Mouse (Mus musculus): ENCODE data around the gene Fancc. TPM values are rescaled to one million over a fixed set of nuclear protein-coding genes. Genes with fewer than 3 reads are reported as not detected.

The Fancc gene
- total and polyA plus RNA-seq, 2 experiments from 2014 or later = 8.5 to 39.5 TPM

DNA sequence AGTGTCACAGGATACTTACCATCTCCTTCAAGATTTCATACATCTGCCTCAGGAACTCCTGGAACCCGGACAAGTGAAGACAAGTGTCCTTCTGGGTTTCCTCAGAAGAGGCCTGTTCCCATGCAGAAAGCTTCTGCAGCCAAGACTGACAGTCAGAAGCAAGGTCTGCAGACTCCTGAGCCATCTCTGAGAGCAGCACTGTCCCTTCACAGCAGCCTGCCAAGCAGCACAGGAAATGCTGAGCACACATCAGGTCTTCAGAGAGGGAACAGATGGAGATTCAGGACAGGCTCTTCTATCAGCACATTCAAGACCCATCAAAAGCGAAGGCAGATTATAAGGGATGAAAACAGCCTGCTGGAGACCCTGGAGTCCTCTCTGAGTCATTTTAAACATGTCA, 94.3 kb downstream of the Fancc start:
- no peak overlapping the region for H3K4me3 ChIP-seq (ENCODE audit: low read depth, low read length)
- WGBS = 52% methylated on average over 2 of the region's 2 CpGs
- no peak overlapping the region for H3K9ac ChIP-seq (replicated peaks; ENCODE audit: low read depth, low read length)
- no peak for ATAC-seq (ENCODE audit: insufficient read depth, low read depth)
- no peaks in the 10 kb centered on the region for H3K4me1 ChIP-seq (ENCODE audit: control insufficient read depth, insufficient read depth)
- no peaks in the 10 kb centered on the region for H3K9me3 ChIP-seq (replicated peaks; ENCODE audit: control insufficient read depth, low read length)
- H3K27me3 ChIP-seq (ENCODE audit: control insufficient read depth, insufficient read depth, low read length) = no peaks in the 10 kb centered on the region
- TF ChIP-seq CTCF (IDR thresholded peaks at IDR 0.05; ENCODE audit: low read depth) (no peak), EP300 (IDR thresholded peaks at IDR 0.05; ENCODE audit: low read depth) (no peak)
- no peak overlapping the region for H3K4me2 ChIP-seq (ENCODE audit: low read depth, low read length)
- no peak for DNase-seq (ENCODE audit: low spot score)
- H3K27ac ChIP-seq (ENCODE audit: low read depth) = no peak overlapping the region
- no peaks in the 10 kb centered on the region for H3K36me3 ChIP-seq (replicated peaks; ENCODE audit: control insufficient read depth, insufficient read depth, low read length)

DNA sequence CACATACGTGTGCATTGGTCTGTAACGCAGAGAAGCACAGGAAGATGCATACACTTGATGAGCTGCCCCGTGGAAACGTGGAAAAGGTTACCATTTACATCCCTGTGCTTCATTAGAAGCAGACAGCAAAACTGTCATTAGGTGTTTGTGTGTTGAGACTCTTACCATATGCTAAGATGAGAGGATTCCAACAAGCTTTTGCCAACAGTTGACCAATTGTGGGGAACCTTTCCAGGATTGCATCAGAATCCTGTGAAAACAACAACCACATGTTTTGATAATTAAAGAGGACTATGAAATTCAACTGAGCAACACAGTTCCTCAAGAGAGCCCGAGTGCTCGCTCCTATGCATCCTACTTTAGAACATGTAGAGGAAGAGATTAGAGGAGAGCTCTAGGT, 97.0 kb downstream of the Fancc start:
- 80% methylated on average over 6 of the region's 6 CpGs for WGBS
- TF ChIP-seq EP300 (IDR thresholded peaks at IDR 0.05; ENCODE audit: low read depth) = no peak
- TF ChIP-seq CTCF (IDR thresholded peaks at IDR 0.05; ENCODE audit: low read depth) = no peak
- Histone ChIP-seq H3K4me1 (ENCODE audit: control insufficient read depth, insufficient read depth) (no peaks in the 10 kb centered on the region), H3K27me3 (ENCODE audit: control insufficient read depth, insufficient read depth, low read length) (no peaks in the 10 kb centered on the region), H3K4me2 (ENCODE audit: low read depth, low read length) (no peak overlapping the region), H3K36me3 (replicated peaks; ENCODE audit: control insufficient read depth, insufficient read depth, low read length) (0 out of 2 replicates have a peak, but pooled peaks cover 4% of the 10 kb centered on the region), H3K9me3 (replicated peaks; ENCODE audit: control insufficient read depth, low read length) (no peaks in the 10 kb centered on the region), H3K27ac (ENCODE audit: low read depth) (no peak overlapping the region), H3K4me3 (ENCODE audit: low read depth, low read length) (no peak overlapping the region), H3K9ac (replicated peaks; ENCODE audit: low read depth, low read length) (no peak overlapping the region)
- no peak for DNase-seq (ENCODE audit: low spot score)
- no peak for ATAC-seq (ENCODE audit: insufficient read depth, low read depth)

GRCm38 (mm10) chr13:63397420-63397819, 99.7 kb downstream of the Fancc start:
- Histone ChIP-seq H3K27me3 (ENCODE audit: control insufficient read depth, insufficient read depth, low read length) (no peaks in the 10 kb centered on the region), H3K4me2 (ENCODE audit: low read depth, low read length) (no peak overlapping the region), H3K4me3 (ENCODE audit: low read depth, low read length) (no peak overlapping the region), H3K4me1 (ENCODE audit: control insufficient read depth, insufficient read depth) (no peaks in the 10 kb centered on the region), H3K36me3 (replicated peaks; ENCODE audit: control insufficient read depth, insufficient read depth, low read length) (0 out of 2 replicates have a peak, but pooled peaks cover 4% of the 10 kb centered on the region), H3K9me3 (replicated peaks; ENCODE audit: control insufficient read depth, low read length) (no peaks in the 10 kb centered on the region), H3K27ac (ENCODE audit: low read depth) (no peak overlapping the region), H3K9ac (replicated peaks; ENCODE audit: low read depth, low read length) (no peak overlapping the region)
- 88% methylated on average over 1 of the region's 1 CpGs for WGBS
- TF ChIP-seq EP300 (IDR thresholded peaks at IDR 0.05; ENCODE audit: low read depth) (no peak), CTCF (IDR thresholded peaks at IDR 0.05; ENCODE audit: low read depth) (no peak)
- DNase-seq (ENCODE audit: low spot score) (no peak), ATAC-seq (ENCODE audit: insufficient read depth, low read depth) (no peak)

- no peak for TF ChIP-seq CTCF (IDR thresholded peaks at IDR 0.05; ENCODE audit: low read depth)
- TF ChIP-seq EP300 (IDR thresholded peaks at IDR 0.05; ENCODE audit: low read depth) = no peak
- Histone ChIP-seq H3K4me2 (ENCODE audit: low read depth, low read length) (no peak overlapping the region), H3K27me3 (ENCODE audit: control insufficient read depth, insufficient read depth, low read length) (no peaks in the 10 kb centered on the region), H3K4me1 (ENCODE audit: control insufficient read depth, insufficient read depth) (no peaks in the 10 kb centered on the region), H3K4me3 (ENCODE audit: low read depth, low read length) (no peak overlapping the region), H3K9me3 (replicated peaks; ENCODE audit: control insufficient read depth, low read length) (no peaks in the 10 kb centered on the region), H3K9ac (replicated peaks; ENCODE audit: low read depth, low read length) (no peak overlapping the region), H3K27ac (ENCODE audit: low read depth) (no peak overlapping the region), H3K36me3 (replicated peaks; ENCODE audit: control insufficient read depth, insufficient read depth, low read length) (0 out of 2 replicates have a peak, but pooled peaks cover 4% of the 10 kb centered on the region)
- 82% methylated on average over 7 of the region's 7 CpGs for WGBS
- no peak for ATAC-seq (ENCODE audit: insufficient read depth, low read depth)
- DNase-seq (ENCODE audit: low spot score) = no peak
Observed at GRCm38 (mm10) chr13:63394304-63395063, 102.6 kb downstream of the Fancc start.

GRCm38 (mm10) chr13:63385234-63385633, 111.8 kb downstream of the Fancc start:
- no peak overlapping the region for H3K27ac ChIP-seq (ENCODE audit: low read depth)
- no peaks in the 10 kb centered on the region for H3K4me1 ChIP-seq (ENCODE audit: control insufficient read depth, insufficient read depth)
- TF ChIP-seq EP300 (IDR thresholded peaks at IDR 0.05; ENCODE audit: low read depth) (no peak), CTCF (IDR thresholded peaks at IDR 0.05; ENCODE audit: low read depth) (no peak)
- DNase-seq (ENCODE audit: low spot score) (no peak), ATAC-seq (ENCODE audit: insufficient read depth, low read depth) (no peak)
- H3K4me2 ChIP-seq (ENCODE audit: low read depth, low read length) = no peak overlapping the region
- H3K4me3 ChIP-seq (ENCODE audit: low read depth, low read length) = no peak overlapping the region
- H3K9me3 ChIP-seq (replicated peaks; ENCODE audit: control insufficient read depth, low read length) = no peaks in the 10 kb centered on the region
- H3K9ac ChIP-seq (replicated peaks; ENCODE audit: low read depth, low read length) = no peak overlapping the region
- 88% methylated on average over 2 of the region's 2 CpGs for WGBS
- no peaks in the 10 kb centered on the region for H3K27me3 ChIP-seq (ENCODE audit: control insufficient read depth, insufficient read depth, low read length)
- 0 out of 2 replicates have a peak, but pooled peaks cover 4% of the 10 kb centered on the region for H3K36me3 ChIP-seq (replicated peaks; ENCODE audit: control insufficient read depth, insufficient read depth, low read length)
